8 mouse cellular contexts compared by ENCODE assay signal in the genomic region with DNA sequence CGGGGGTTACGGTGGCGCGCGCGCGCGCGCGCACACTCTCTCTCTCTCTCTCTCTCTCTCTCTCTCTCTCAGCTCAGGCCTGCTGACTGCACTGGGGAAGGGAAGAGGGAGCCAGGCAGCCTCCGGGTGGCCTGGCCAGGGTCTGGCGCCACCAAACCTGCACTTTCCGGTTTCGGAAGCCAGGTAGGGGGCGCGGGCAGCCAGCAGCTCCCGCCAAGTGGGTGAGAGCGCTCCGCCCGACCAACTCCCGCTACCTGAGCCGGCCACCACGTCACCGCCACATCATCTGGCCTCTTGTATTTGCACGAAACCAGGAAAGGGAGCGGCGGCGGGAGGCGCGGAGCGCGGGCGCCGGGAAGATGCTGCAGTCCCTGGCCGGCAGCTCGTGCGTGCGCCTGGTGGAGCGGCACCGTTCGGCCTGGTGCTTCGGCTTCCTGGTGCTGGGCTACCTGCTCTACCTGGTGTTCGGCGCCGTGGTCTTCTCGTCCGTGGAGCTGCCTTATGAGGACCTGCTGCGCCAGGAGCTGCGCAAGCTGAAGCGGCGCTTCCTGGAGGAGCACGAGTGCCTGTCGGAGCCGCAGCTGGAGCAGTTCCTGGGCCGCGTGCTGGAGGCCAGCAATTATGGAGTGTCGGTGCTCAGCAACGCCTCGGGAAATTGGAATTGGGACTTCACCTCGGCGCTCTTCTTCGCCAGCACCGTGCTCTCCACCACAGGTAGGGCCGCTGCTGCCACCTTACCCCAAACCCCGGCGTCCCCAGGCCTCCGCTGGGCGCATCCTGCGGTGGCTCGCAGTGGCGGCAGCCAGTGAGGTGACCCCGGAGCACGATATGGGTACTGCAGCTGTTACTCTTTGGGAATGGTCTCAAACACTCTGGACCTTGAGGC. TPM values are rescaled to one million over a fixed set of nuclear protein-coding genes. Genes with fewer than 3 reads are reported as not detected.
DNase-seq lines count a peak whose midpoint lies in the region; ATAC-seq and TF ChIP-seq lines count a peak whose summit lies in the region.

A gene (plus strand): TSS at position 70 of the 886 bp plus-strand sequence.

- H3K4me3 ChIP-seq in heart, embryonic 10.5 days, result peak within 1 kb of the TSS; percentile 73
- peak within 1 kb of the TSS; percentile 53 for H3K4me3 ChIP-seq in heart, postnatal 0 days (ENCODE audit: low read depth, low read length)
- H3K4me3 ChIP-seq in liver, embryonic 15.5 days (replicated peaks), result peak within 1 kb of the TSS; percentile 23; the same call in 1 of the 2 replicates

- WGBS in heart, embryonic 10.5 days, result under 1% methylated on average over 73 of the region's 73 CpGs
- WGBS in heart, postnatal 0 days, result 1% methylated on average over 61 of the region's 73 CpGs
- 1% methylated on average over 73 of the region's 73 CpGs for WGBS in large intestine, adult 2 months
- 3% methylated on average over 73 of the region's 73 CpGs for WGBS in liver, embryonic 15.5 days (ENCODE audit: insufficient replicate concordance)

- TF ChIP-seq EP300 in heart, postnatal 0 days (IDR thresholded peaks at IDR 0.05; ENCODE audit: low read depth), result no peak

- TF ChIP-seq CTCF in heart, postnatal 0 days (IDR thresholded peaks at IDR 0.05; ENCODE audit: low read depth), result no peak

- H3K4me2 ChIP-seq in heart, postnatal 0 days (ENCODE audit: low read depth, low read length), result peak within 1 kb of the TSS; percentile 85
- peak within 1 kb of the TSS; percentile 35 for H3K4me2 ChIP-seq in liver, embryonic 15.5 days

- H3K36me3 ChIP-seq in heart, embryonic 10.5 days, result no peaks in the 10 kb centered on the region
- no peaks in the 10 kb centered on the region for H3K36me3 ChIP-seq in heart, postnatal 0 days (replicated peaks; ENCODE audit: control insufficient read depth, insufficient read depth, low read length)
- no peaks in the 10 kb centered on the region for H3K36me3 ChIP-seq in liver, embryonic 15.5 days (replicated peaks)

- no peaks in the 10 kb centered on the region for H3K9me3 ChIP-seq in heart, embryonic 10.5 days
- no peaks in the 10 kb centered on the region for H3K9me3 ChIP-seq in heart, postnatal 0 days (replicated peaks; ENCODE audit: control insufficient read depth, low read length)
- H3K9me3 ChIP-seq in liver, embryonic 15.5 days (replicated peaks), result no peaks in the 10 kb centered on the region

- peak within 1 kb of the TSS; percentile 42; the same call in 1 of the 2 replicates for H3K9ac ChIP-seq in heart, postnatal 0 days (replicated peaks; ENCODE audit: low read depth, low read length)
- no peak within 1 kb of the TSS for H3K9ac ChIP-seq in liver, embryonic 15.5 days

- no peak for ATAC-seq in heart, postnatal 0 days (ENCODE audit: insufficient read depth, low read depth)
- ATAC-seq in liver, embryonic 15.5 days (ENCODE audit: insufficient read depth), result no peak

- H3K27ac ChIP-seq in heart, embryonic 10.5 days, result peak within 1 kb of the TSS; percentile 69
- no peak within 1 kb of the TSS for H3K27ac ChIP-seq in heart, postnatal 0 days (ENCODE audit: low read depth)
- H3K27ac ChIP-seq in liver, embryonic 15.5 days (replicated peaks), result no peak within 1 kb of the TSS

- no peak for DNase-seq in heart, embryonic 10.5 days (ENCODE audit: low spot score)
- DNase-seq in heart, adult 18-20 months, result no peak
- DNase-seq in embryo, embryonic 11 days, result peak; percentile 68
- DNase-seq in heart, postnatal 0 days (ENCODE audit: low spot score), result no peak
- DNase-seq in large intestine, adult 2 months (ENCODE audit: low read depth, low spot score), result no peak
- peak; percentile 47 for DNase-seq in ovary, postnatal 14 days (ENCODE audit: low spot score)
- no peak for DNase-seq in spleen, postnatal 10 days (ENCODE audit: low spot score in 2 of 2)

- peaks cover 80% of the 10 kb centered on the region for H3K27me3 ChIP-seq in heart, embryonic 10.5 days (ENCODE audit: insufficient read depth, poor library complexity, severe bottlenecking)
- H3K27me3 ChIP-seq in heart, postnatal 0 days (ENCODE audit: control insufficient read depth, insufficient read depth, low read length), result peaks cover 65% of the 10 kb centered on the region
- peaks cover 65% of the 10 kb centered on the region for H3K27me3 ChIP-seq in liver, embryonic 15.5 days

- peaks cover 18% of the 10 kb centered on the region for H3K4me1 ChIP-seq in heart, embryonic 10.5 days
- H3K4me1 ChIP-seq in heart, postnatal 0 days (ENCODE audit: control insufficient read depth, insufficient read depth), result peaks cover 10% of the 10 kb centered on the region
- no peaks in the 10 kb centered on the region for H3K4me1 ChIP-seq in liver, embryonic 15.5 days (replicated peaks)

RNA-seq across cellular contexts. Expression of the gene that starts here (rescaled TPM):
- polyA plus RNA-seq in heart, embryonic 10.5 days (2016; fragmentation: Nextera tagmentation; extraction: Ambion mirVana), result 2.8 and 8.7 TPM in 2 replicates
- 1 to 10 TPM in 1 of 2 experiments, under 1 TPM in 1; 0.45 to 1.0 TPM for total RNA-seq in heart, adult 18-20 months (2021)
- 0.12 and 10.5 TPM in 2 replicates for total RNA-seq in heart, postnatal 0 days (2014; rRNA removed; ENCODE audit: low replicate concordance)
- 0.55 and 0.78 TPM in 2 replicates for polyA plus RNA-seq in heart, postnatal 0 days (2015; fragmentation: Nextera tagmentation; extraction: Ambion mirVana)
- 58.0 and 59.0 TPM in 2 replicates for polyA plus RNA-seq in large intestine, adult 2 months (2012; rRNA removed)
- polyA plus RNA-seq in liver, embryonic 15.5 days (2015; fragmentation: Nextera tagmentation; extraction: Ambion mirVana), result 0.24 and 0.46 TPM in 2 replicates

Comparison
In these comparisons a context has a peak if more than half of its experiments do, and no peak if none do; other contexts are left out.
1. DNase-seq: peak in embryo, embryonic 11 days (single experiment) and ovary, postnatal 14 days (single experiment); none in heart, embryonic 10.5 days (single experiment), heart, adult 18-20 months (0 of 2), heart, postnatal 0 days (single experiment), large intestine, adult 2 months (single experiment) and spleen, postnatal 10 days (0 of 2).
2. H3K4me3 ChIP-seq: peak in every context shown above with its lines; median percentile 73 in heart, embryonic 10.5 days; 53 in heart, postnatal 0 days; 23 in liver, embryonic 15.5 days.